Mouse (Mus musculus): ENCODE measurements at regions not wholly inside any gene's neighbourhood (a gene's known extent, or its start where the extent isn't known, plus 50 kb on each side); places are given as distances from the start of the nearest gene placed in this dataset.

GRCm38 (mm10) chr16:24341736-24342135, 51.6 kb upstream of the Lpp start:
- no peak for ATAC-seq (replicated peaks in 1 of 2; ENCODE audit: insufficient read depth in 1 of 2, low FRiP score in 2 of 2, low TSS enrichment in 1 of 2, low read depth in 1 of 2, poor library complexity in 2 of 2, severe bottlenecking in 2 of 2)

- ATAC-seq (replicated peaks in 1 of 2; ENCODE audit: insufficient read depth in 1 of 2, low FRiP score in 2 of 2, low TSS enrichment in 1 of 2, low read depth in 1 of 2, poor library complexity in 2 of 2, severe bottlenecking in 2 of 2), result no peak
These were observed 52.7 kb upstream of the Lpp start for GRCm38 (mm10) chr16:24340646-24341045.

- no peak for ATAC-seq (replicated peaks in 1 of 2; ENCODE audit: insufficient read depth in 1 of 2, low FRiP score in 2 of 2, low TSS enrichment in 1 of 2, low read depth in 1 of 2, poor library complexity in 2 of 2, severe bottlenecking in 2 of 2)
These were observed 53.7 kb upstream of the Lpp start for GRCm38 (mm10) chr16:24339320-24340265.

GRCm38 (mm10) chr16:24338404-24338803, 54.9 kb upstream of the Lpp start:
- ATAC-seq (replicated peaks in 1 of 2; ENCODE audit: insufficient read depth in 1 of 2, low FRiP score in 2 of 2, low TSS enrichment in 1 of 2, low read depth in 1 of 2, poor library complexity in 2 of 2, severe bottlenecking in 2 of 2), result no peak

- ATAC-seq (replicated peaks in 1 of 2; ENCODE audit: insufficient read depth in 1 of 2, low FRiP score in 2 of 2, low TSS enrichment in 1 of 2, low read depth in 1 of 2, poor library complexity in 2 of 2, severe bottlenecking in 2 of 2), result no peak
These were observed 58.9 kb upstream of the Lpp start for GRCm38 (mm10) chr16:24334389-24334788.

- 0 out of 4 replicates have a peak, but pooled peaks of 1 of the 2 experiments have one; percentile 7 for ATAC-seq (replicated peaks in 1 of 2; ENCODE audit: insufficient read depth in 1 of 2, low FRiP score in 2 of 2, low TSS enrichment in 1 of 2, low read depth in 1 of 2, poor library complexity in 2 of 2, severe bottlenecking in 2 of 2)
These were observed 61.8 kb upstream of the Lpp start for GRCm38 (mm10) chr16:24331446-24332020.

- ATAC-seq (replicated peaks in 1 of 2; ENCODE audit: insufficient read depth in 1 of 2, low FRiP score in 2 of 2, low TSS enrichment in 1 of 2, low read depth in 1 of 2, poor library complexity in 2 of 2, severe bottlenecking in 2 of 2), result no peak
These were observed 66.7 kb upstream of the Lpp start for GRCm38 (mm10) chr16:24326571-24326970.

GRCm38 (mm10) chr16:24326046-24326445, 67.3 kb upstream of the Lpp start:
- ATAC-seq (replicated peaks in 1 of 2; ENCODE audit: insufficient read depth in 1 of 2, low FRiP score in 2 of 2, low TSS enrichment in 1 of 2, low read depth in 1 of 2, poor library complexity in 2 of 2, severe bottlenecking in 2 of 2), result no peak

- no peak for ATAC-seq (replicated peaks in 1 of 2; ENCODE audit: insufficient read depth in 1 of 2, low FRiP score in 2 of 2, low TSS enrichment in 1 of 2, low read depth in 1 of 2, poor library complexity in 2 of 2, severe bottlenecking in 2 of 2)
These were observed 68.4 kb upstream of the Lpp start for GRCm38 (mm10) chr16:24324917-24325316.

GRCm38 (mm10) chr16:24318723-24319437, 74.4 kb upstream of the Lpp start:
- ATAC-seq (replicated peaks in 1 of 2; ENCODE audit: insufficient read depth in 1 of 2, low FRiP score in 2 of 2, low TSS enrichment in 1 of 2, low read depth in 1 of 2, poor library complexity in 2 of 2, severe bottlenecking in 2 of 2), result no peak; a peak in 1 of 4 replicates

- ATAC-seq (replicated peaks in 1 of 2; ENCODE audit: insufficient read depth in 1 of 2, low FRiP score in 2 of 2, low TSS enrichment in 1 of 2, low read depth in 1 of 2, poor library complexity in 2 of 2, severe bottlenecking in 2 of 2), result no peak
These were observed 79.6 kb upstream of the Lpp start for GRCm38 (mm10) chr16:24313544-24314326.

GRCm38 (mm10) chr16:24305391-24305790, 87.9 kb upstream of the Lpp start:
- ATAC-seq (replicated peaks in 1 of 2; ENCODE audit: insufficient read depth in 1 of 2, low FRiP score in 2 of 2, low TSS enrichment in 1 of 2, low read depth in 1 of 2, poor library complexity in 2 of 2, severe bottlenecking in 2 of 2), result no peak

- no peak for ATAC-seq (replicated peaks in 1 of 2; ENCODE audit: insufficient read depth in 1 of 2, low FRiP score in 2 of 2, low TSS enrichment in 1 of 2, low read depth in 1 of 2, poor library complexity in 2 of 2, severe bottlenecking in 2 of 2)
These were observed 96.5 kb upstream of the Lpp start for GRCm38 (mm10) chr16:24296790-24297189.

GRCm38 (mm10) chr16:24295626-24296440, 97.5 kb upstream of the Lpp start:
- ATAC-seq (replicated peaks in 1 of 2; ENCODE audit: insufficient read depth in 1 of 2, low FRiP score in 2 of 2, low TSS enrichment in 1 of 2, low read depth in 1 of 2, poor library complexity in 2 of 2, severe bottlenecking in 2 of 2), result no peak

GRCm38 (mm10) chr16:24284215-24284614, 109.1 kb upstream of the Lpp start:
- ATAC-seq (replicated peaks in 1 of 2; ENCODE audit: insufficient read depth in 1 of 2, low FRiP score in 2 of 2, low TSS enrichment in 1 of 2, low read depth in 1 of 2, poor library complexity in 2 of 2, severe bottlenecking in 2 of 2), result no peak

- no peak for ATAC-seq (replicated peaks in 1 of 2; ENCODE audit: insufficient read depth in 1 of 2, low FRiP score in 2 of 2, low TSS enrichment in 1 of 2, low read depth in 1 of 2, poor library complexity in 2 of 2, severe bottlenecking in 2 of 2)
These were observed 111.1 kb upstream of the Lpp start for GRCm38 (mm10) chr16:24282194-24282683.

All from hematopoietic stem cell, adult 5-6 weeks (primary cell).